Mouse (Mus musculus) cortical plate, adult 2 months (tissue): ENCODE data around the gene Gtf2e1. TPM values are rescaled to one million over a fixed set of nuclear protein-coding genes. Genes with fewer than 3 reads are reported as not detected.
A peak's percentile ranks its signal among the peaks of the same experiment; 100 is the strongest.

Experiments used
- H3K27ac ChIP-seq: fragments of 200-500 bp; 2 replicates; pipeline ENCODE4 v1.5.1; 2012; ENCODE audit warnings: low read length, control low read depth, inconsistent platforms; ENCODE audit not compliant: insufficient read depth
- H3K4me1 ChIP-seq: fragments of 200-500 bp; 2 replicates; pipeline ENCODE4 v1.6.1; 2011; ENCODE audit warnings: low read length; ENCODE audit not compliant: control insufficient read depth, insufficient read depth
- H3K4me3 ChIP-seq: fragments of 200-500 bp; 2 replicates; pipeline ENCODE4 v1.5.1; 2011; ENCODE audit warnings: mild to moderate bottlenecking, low read length, control low read depth; ENCODE audit not compliant: insufficient read depth
- CTCF ChIP-seq: fragments of 200-500 bp; IDR thresholded peaks from 2 replicates; pipeline ENCODE4 v1.5.1; 2011; ENCODE audit warnings: mild to moderate bottlenecking, control low read depth, low read length; ENCODE audit not compliant: insufficient read depth; ENCODE audit errors: extremely low read depth
- POLR2A ChIP-seq: fragments of 200-500 bp; IDR thresholded peaks from 2 replicates; pipeline ENCODE4 v1.6.1; 2011; ENCODE audit warnings: mild to moderate bottlenecking, low read length, control low read depth; ENCODE audit not compliant: insufficient read depth; ENCODE audit errors: extremely low read depth
- polyA plus RNA-seq: library from polyadenylated mRNA; depleted of rRNA; stranded (reverse); fragments of >200 nt; gene quantifications from 2 replicates; pipeline ENCODE4 v1.2.3, GENCODE M21; 2012; rRNA removed

Gene Gtf2e1
- polyA plus RNA-seq, result 12.6 and 13.2 TPM in 2 replicates

DNA sequence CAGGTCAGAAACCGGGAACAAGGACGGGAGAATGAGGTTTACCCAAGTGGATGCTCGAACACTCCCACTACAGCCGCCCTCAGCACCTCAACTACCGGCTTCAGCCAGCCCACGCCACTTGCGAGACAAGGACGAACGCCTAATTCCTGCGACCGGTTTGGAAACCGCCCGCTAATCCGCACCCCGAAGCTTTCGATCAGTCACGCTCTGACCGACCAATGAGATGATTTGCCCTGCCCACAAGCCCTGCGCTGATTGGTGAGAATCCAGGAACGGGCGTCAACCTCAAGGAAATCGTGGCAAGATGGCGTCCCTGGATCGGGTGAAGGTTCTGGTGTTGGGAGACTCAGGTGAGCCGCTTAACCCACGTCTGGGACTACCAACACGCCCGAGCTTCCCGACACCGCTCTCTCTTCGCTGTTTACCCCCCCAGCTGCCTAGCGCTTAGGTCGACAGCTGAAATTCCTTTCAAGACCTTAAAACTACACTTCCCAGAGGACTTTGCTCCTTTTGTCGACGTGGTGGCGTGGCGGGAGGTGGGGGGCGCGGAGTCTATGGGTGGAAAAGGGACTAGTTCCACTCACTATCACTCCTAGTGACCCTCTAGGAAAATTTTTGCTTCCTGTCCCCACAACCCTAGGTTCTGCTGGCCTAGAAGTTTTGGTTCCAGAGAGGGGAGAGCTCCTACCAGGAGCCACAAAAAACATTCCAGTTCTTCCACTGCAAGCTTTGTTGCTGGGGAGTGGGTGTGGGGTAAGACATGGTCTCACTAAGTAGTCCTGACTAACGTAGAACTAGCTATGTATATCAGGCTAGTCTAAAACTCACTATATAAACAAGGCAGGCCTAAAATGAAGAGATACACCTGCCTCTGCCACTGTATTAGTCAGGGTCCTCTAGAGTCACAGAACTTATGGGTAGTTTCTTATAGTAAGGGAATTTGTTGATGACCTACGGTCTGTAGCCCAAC, at the start of gene Gtf2e1, which contains the start of gene Rabl3:
TSS of gene Gtf2e1 (minus strand) at position 179 of the 970 bp plus-strand sequence.
TSS of gene Rabl3 (plus strand) at position 275 of the 970 bp plus-strand sequence.
- peak within 1 kb of the TSS; percentile 56 for H3K4me3 ChIP-seq
- TF ChIP-seq POLR2A (peak; percentile 93), CTCF (no peak)

DNA sequence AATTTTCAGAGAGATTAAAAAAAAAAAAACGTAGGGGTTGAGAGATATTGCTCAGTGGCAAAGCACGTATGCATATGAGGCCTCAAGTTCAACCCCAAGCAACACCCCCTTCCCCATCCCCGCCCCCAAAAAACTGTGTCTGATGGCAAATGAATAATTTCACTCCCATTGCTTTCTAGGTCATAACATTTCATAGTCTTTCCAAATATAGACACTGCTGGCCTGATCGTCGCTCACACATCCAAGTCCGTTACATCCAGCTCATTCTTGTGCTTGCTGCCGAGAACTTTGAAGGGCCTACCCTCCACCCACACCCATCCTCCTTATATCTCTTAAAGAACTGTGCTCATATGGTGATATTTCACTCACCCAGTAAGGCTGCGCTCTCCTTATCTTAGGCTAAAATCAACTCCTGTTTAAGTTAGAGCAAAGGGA, 45.6 kb upstream of the Gtf2e1 start:
- TF ChIP-seq POLR2A (no peak), CTCF (no peak)
- H3K27ac ChIP-seq, result no peak overlapping the region
- peaks cover 2% of the 10 kb centered on the region; the same call in 1 of the 2 replicates for H3K4me1 ChIP-seq
- no peak overlapping the region for H3K4me3 ChIP-seq

More for the DNA sequence above, at the start of gene Gtf2e1, which contains the start of gene Rabl3:
- H3K27ac ChIP-seq, result peak within 1 kb of the TSS; percentile 86
- no peaks in the 10 kb centered on the region; the same call in 1 of the 2 replicates for H3K4me1 ChIP-seq

- peak overlapping the region; percentile 96 for H3K27ac ChIP-seq
- H3K4me1 ChIP-seq, result peaks cover 2% of the 10 kb centered on the region; the same call in 1 of the 2 replicates
- TF ChIP-seq POLR2A (0 out of 2 replicates have a peak, but pooled peaks have one; percentile 12), CTCF (no peak)
- no peak overlapping the region for H3K4me3 ChIP-seq
Measured at GRCm38 (mm10) chr16:37584218-37585035, 44.8 kb upstream of the Gtf2e1 start.

- Histone ChIP-seq H3K4me3 (no peak overlapping the region), H3K4me1 (peaks cover 2% of the 10 kb centered on the region; the same call in 1 of the 2 replicates), H3K27ac (peak overlapping the region; percentile 96)
- TF ChIP-seq POLR2A (no peak), CTCF (no peak)
Measured at GRCm38 (mm10) chr16:37583801-37584200, 44.2 kb upstream of the Gtf2e1 start.

DNA sequence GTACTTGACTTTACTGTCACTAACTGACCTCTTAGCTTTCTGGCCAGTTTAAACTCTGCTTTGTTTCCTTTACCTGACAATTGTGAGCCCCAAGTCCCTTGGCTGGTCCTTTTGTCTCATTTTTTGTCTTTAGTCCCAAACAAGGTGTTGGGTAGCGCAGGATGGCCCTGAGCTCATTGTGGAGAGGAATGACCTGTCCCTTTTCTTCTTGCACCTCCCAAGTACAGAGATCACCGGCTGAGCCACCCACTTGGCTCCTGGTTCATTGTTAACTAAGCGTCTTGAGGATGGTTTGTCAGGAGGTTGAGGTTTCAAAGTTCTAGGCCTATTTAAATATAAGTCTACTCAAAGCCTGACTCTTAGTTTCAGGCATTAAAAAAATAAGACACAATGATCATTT, 43.7 kb upstream of the Gtf2e1 start:
- Histone ChIP-seq H3K27ac (no peak overlapping the region; the same call in 1 of the 2 replicates), H3K4me3 (no peak overlapping the region), H3K4me1 (peaks cover 2% of the 10 kb centered on the region; the same call in 1 of the 2 replicates)
- TF ChIP-seq POLR2A (no peak), CTCF (no peak)

GRCm38 (mm10) chr16:37581901-37582300, 42.3 kb upstream of the Gtf2e1 start:
- no peak overlapping the region for H3K4me3 ChIP-seq
- peaks cover 2% of the 10 kb centered on the region; the same call in 1 of the 2 replicates for H3K4me1 ChIP-seq
- no peak for TF ChIP-seq POLR2A
- no peak for TF ChIP-seq CTCF
- H3K27ac ChIP-seq, result no peak overlapping the region

DNA sequence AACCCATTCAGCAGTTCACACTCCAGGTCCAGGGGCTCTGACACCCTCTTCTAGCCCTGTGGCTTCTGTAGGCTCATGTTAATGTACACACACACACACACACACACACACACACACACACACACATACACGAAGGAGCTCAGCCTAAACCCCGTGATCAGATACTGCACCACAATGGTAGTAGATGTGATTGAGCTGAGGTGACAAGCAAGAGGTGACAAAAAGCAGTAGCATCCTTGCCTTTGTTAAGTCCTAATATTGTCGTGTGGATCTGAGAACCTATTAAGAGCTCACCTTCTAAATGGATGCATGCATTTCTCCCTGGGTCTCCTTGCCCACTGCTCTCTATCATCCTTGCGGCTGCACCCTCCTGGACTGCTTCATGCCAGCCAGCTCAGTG, 41.1 kb upstream of the Gtf2e1 start:
- no peak overlapping the region for H3K27ac ChIP-seq
- peaks cover 2% of the 10 kb centered on the region; the same call in 1 of the 2 replicates for H3K4me1 ChIP-seq

GRCm38 (mm10) chr16:37579994-37580393, 40.4 kb upstream of the Gtf2e1 start, which contains the start of gene Hgd:
TSS of gene Hgd (plus strand) at chr16:37580153.
- peaks cover 2% of the 10 kb centered on the region; the same call in 1 of the 2 replicates for H3K4me1 ChIP-seq
- H3K27ac ChIP-seq, result no peak within 1 kb of the TSS
- TF ChIP-seq POLR2A (no peak), CTCF (no peak)
- no peak within 1 kb of the TSS for H3K4me3 ChIP-seq

More for the DNA sequence above, 41.1 kb upstream of the Gtf2e1 start:
- H3K4me3 ChIP-seq, result no peak overlapping the region
- no peak for TF ChIP-seq POLR2A
- no peak for TF ChIP-seq CTCF

DNA sequence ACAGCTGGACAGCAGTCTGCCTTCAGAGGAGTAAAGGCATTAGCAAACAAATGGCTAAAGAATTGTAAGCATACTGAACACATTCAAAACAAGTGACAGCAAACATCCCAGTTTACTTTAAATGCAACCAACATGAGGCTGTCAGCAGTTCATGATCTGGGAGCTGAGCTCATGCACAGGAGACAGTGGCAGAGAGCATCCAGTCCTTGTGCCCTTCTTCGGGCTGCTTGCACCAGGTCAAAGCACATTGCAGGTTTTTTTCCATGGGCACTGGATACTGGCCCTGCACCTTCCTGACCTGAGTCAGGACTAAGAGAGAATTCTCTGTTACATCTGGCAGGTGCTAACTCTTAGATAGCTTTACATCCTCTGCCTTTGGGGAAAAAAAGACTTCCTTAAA, 40.0 kb upstream of the Gtf2e1 start:
- Histone ChIP-seq H3K4me1 (peaks cover 2% of the 10 kb centered on the region; the same call in 1 of the 2 replicates), H3K4me3 (no peak overlapping the region), H3K27ac (no peak overlapping the region)
- TF ChIP-seq CTCF, result no peak
- TF ChIP-seq POLR2A, result no peak
